17 mouse cellular contexts compared by ENCODE assay signal in genomic region chr14:117919612-117920011, GRCm38 (mm10).
"Had no signal": no experiment of that assay in that cellular context is flagged by ENCODE, and none has a peak within 500 bp of the region (broad histone marks: within the 10 kb centered on the region; RNA-seq: fewer than 3 reads in every experiment).

No protein-coding gene starts in this region.

- ATAC-seq: hindbrain, embryonic 16.5 days; inflammation-experienced regulatory T-cells, adult 6 months; intestine, embryonic 15.5 days; intestine, postnatal 0 days; liver, embryonic 12.5 days had no signal

- DNase-seq: gastrocnemius, adult 2 months; gastrocnemius, postnatal 10 days; gastrocnemius, postnatal 25 days; heart, adult 2 months; heart, postnatal 14 days; heart, postnatal 36 days; kidney, adult 18-20 months; kidney, adult 8-10 months; kidney, postnatal 14 days; kidney, postnatal 36 days; layer of hippocampus, adult 9-11 months; layer of hippocampus, postnatal 36 days had no signal
